Mouse (Mus musculus) midbrain, embryonic 10.5 days (tissue): ENCODE data around the gene Olfr628. TPM values are rescaled to one million over a fixed set of nuclear protein-coding genes. Genes with fewer than 3 reads are reported as not detected.
"Not testable (repeated sequence)": the region's sequence is repeated elsewhere in the genome, so short reads cannot be mapped to it uniquely, and the experiment has no call there.

ENCODE experiments used
- DNase-seq: peaks from one replicate; pipeline ENCODE4 v3.0.0-alpha.2; 2017; ENCODE audit warnings: low spot score
- H3K27ac ChIP-seq: fragments of 300-500 bp; sonication (generic); replicated peaks from 2 replicates; pipeline ENCODE4 v1.5.1; 2016; ENCODE audit warnings: mild to moderate bottlenecking
- H3K27me3 ChIP-seq: fragments of 300-500 bp; sonication (generic); 2 replicates; pipeline ENCODE4 v1.6.1; 2016; ENCODE audit warnings: low read depth, mild to moderate bottlenecking; ENCODE audit not compliant: poor library complexity, severe bottlenecking
- H3K36me3 ChIP-seq: fragments of 300-500 bp; sonication (generic); 2 replicates; pipeline ENCODE4 v1.6.1; 2016; ENCODE audit warnings: mild to moderate bottlenecking, moderate library complexity
- H3K4me1 ChIP-seq: fragments of 300-500 bp; sonication (generic); 2 replicates; pipeline ENCODE4 v1.6.1; 2016
- H3K4me3 ChIP-seq: fragments of 300-500 bp; sonication (generic); 2 replicates; pipeline ENCODE4 v1.5.1; 2016; ENCODE audit warnings: mild to moderate bottlenecking, moderate library complexity
- H3K9me3 ChIP-seq: fragments of 300-500 bp; sonication (generic); replicated peaks from 2 replicates; pipeline ENCODE4 v1.6.1; 2016; ENCODE audit warnings: mild to moderate bottlenecking
- WGBS: fragments of 180-500 bp; shearing (Covaris S2); methylation state at CpG from one replicate; pipeline ENCODE4 v1.1.7; 2016; 5-methylcytosine and 5-hydroxymethylcytosine counted together
- polyA plus RNA-seq: library from polyadenylated mRNA; unstranded; fragments of >200 nt; fragmentation: Nextera tagmentation; extraction: Ambion mirVana; gene quantifications from 2 replicates; pipeline ENCODE4 v1.2.1, GENCODE M21; 2016

Gene Olfr628
- polyA plus RNA-seq, result not detected in 2 replicates

DNA sequence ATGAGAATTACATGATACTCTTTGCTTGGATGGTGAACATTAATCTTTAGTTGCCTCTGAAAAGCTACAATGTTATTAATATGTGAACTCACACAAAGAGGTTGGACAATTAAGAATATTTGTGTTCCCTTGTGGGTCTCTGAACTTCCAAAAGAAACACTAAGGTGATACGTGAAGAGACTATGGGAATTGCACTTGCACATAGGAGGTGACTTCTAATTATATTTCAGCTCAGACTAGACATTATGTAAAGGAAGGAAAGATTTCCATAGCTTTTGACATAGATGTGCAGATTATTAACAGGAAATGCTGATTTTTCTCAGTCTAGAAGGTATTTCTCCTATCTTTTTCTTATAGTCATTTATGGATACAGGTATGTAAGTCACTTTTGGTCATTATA lies at the start of gene Olfr628:
TSS of gene Olfr628 (plus strand) at position 301 of the 400 bp plus-strand sequence.
- Histone ChIP-seq H3K4me1 (no peaks in the 10 kb centered on the region), H3K27ac (no peak within 1 kb of the TSS), H3K36me3 (no peaks in the 10 kb centered on the region), H3K9me3 (no peaks in the 10 kb centered on the region), H3K4me3 (no peak within 1 kb of the TSS), H3K27me3 (no peaks in the 10 kb centered on the region)
- 93% methylated on average over 1 of the region's 1 CpGs for WGBS
- no peak for DNase-seq

DNA sequence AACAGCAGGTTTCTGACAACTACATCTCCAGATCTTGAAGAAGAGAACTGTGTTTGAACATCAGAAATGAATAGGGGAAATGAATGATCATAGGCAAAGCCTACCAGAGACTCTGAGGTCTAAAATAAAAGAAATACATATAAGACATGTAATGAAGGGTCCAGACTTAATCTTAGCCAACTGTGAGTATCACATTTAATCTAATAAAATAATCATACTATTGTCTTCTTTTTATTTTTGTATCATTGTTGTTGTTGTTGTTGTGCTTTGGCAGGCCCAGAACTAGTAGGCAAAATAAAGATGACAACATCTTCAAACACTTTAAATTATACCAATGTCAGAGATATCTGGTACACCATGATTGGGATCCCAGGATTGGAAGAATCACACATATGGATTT lies 47.8 kb upstream of the Olfr628 start, which contains the start of gene Olfr625-ps1:
TSS of gene Olfr625-ps1 (plus strand) at position 301 of the 400 bp plus-strand sequence.
- DNase-seq, result no peak
- no peaks in the 10 kb centered on the region for H3K9me3 ChIP-seq
- H3K4me1 ChIP-seq, result no peaks in the 10 kb centered on the region
- no peak within 1 kb of the TSS for H3K27ac ChIP-seq
- no peak within 1 kb of the TSS for H3K4me3 ChIP-seq
- H3K36me3 ChIP-seq, result no peaks in the 10 kb centered on the region
- no peaks in the 10 kb centered on the region for H3K27me3 ChIP-seq

DNA sequence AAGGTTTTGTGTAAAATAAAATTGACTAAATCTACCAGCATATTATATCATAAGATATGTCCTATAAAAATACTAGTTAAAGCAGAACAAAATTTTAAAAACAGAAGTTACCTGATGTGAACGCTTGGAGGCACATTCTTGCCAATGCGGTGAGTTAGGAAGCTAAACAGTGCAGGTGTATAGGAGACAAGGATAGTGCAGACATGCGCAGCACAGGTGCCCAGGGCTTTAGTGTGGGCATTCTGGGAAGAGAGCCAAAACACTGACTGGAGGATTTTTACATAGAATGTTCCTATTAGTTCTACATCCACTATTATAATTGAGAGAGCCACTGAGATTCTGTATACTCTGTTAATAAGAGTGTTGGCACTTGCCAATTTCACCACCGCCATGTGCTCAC lies 30.7 kb upstream of the Olfr628 start:
- H3K36me3 ChIP-seq, result no peaks in the 10 kb centered on the region
- H3K9me3 ChIP-seq, result no peaks in the 10 kb centered on the region
- H3K4me3 ChIP-seq, result no peak overlapping the region
- H3K27ac ChIP-seq, result no peak overlapping the region
- no peaks in the 10 kb centered on the region for H3K4me1 ChIP-seq
- WGBS, result 94% methylated on average over 4 of the region's 4 CpGs
- DNase-seq, result no peak
- H3K27me3 ChIP-seq, result no peaks in the 10 kb centered on the region

DNA sequence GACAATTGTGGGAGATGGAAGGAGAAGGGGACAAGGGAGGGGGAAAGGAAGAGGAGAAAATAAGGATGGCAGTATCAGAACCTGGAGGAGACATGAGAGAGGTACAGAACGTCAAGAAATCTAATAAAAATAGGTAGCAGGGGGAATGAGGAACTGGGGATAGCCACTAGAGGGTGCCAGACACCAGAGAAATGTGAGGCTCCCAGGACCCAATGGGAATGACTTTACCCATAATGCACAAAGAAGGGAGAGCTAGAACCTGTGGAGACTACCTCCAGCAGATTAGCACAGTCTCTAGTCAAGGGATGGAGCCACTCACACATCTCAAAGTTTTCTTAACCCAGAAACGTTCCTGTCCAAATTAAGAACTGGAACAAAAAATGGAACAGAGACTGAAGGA lies 18.1 kb upstream of the Olfr628 start:
- no peaks in the 10 kb centered on the region for H3K27me3 ChIP-seq
- no peak overlapping the region for H3K27ac ChIP-seq
- no peaks in the 10 kb centered on the region for H3K36me3 ChIP-seq
- H3K4me1 ChIP-seq, result no peaks in the 10 kb centered on the region
- no peak for DNase-seq
- no peak overlapping the region for H3K4me3 ChIP-seq
- no peaks in the 10 kb centered on the region for H3K9me3 ChIP-seq
- 58% methylated on average over 2 of the region's 2 CpGs for WGBS

DNA sequence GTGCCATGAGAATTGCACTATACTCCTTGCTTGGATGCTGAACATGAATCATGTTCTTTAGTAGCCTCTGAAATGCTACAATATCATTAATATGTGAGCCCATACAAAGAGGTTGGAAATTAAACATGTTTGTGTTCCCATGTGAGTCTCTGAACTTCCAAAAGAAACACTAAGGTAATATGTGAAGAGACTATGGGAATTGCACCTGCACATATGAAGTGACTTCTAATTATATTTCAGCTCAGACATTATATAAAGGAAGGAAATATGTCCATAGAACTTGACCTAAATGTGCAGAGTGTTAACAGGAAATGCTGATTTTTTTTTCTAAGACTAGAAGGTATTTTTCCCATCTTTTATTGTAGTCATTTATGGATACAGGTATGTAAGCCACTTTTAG lies 15.8 kb upstream of the Olfr628 start, which contains the start of gene Olfr243:
TSS of gene Olfr243 (plus strand) at position 301 of the 400 bp plus-strand sequence.
- no peaks in the 10 kb centered on the region for H3K27me3 ChIP-seq
- H3K4me3 ChIP-seq, result no peak within 1 kb of the TSS
- H3K36me3 ChIP-seq, result no peaks in the 10 kb centered on the region
- H3K27ac ChIP-seq, result no peak within 1 kb of the TSS
- no peaks in the 10 kb centered on the region for H3K9me3 ChIP-seq
- no peak for DNase-seq
- H3K4me1 ChIP-seq, result no peaks in the 10 kb centered on the region

DNA sequence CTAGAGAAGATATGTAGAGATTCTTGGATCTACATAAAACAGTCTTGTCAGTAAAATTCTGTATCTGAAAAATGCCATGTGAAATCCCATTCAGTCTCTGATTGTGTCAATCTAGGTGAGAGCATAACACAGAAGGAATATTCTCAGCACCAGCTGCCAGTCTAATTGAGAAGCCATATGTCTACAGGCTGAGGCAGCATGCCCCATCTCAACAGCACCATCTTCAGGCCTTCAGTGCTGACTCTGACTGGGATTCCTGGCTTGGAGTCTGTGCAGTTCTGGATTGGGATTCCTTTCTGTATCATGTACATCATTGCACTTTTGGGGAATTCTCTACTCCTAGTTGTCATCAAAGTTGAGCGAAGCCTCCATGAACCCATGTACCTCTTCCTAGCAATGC lies 13.8 kb upstream of the Olfr628 start:
- not testable (repeated sequence) for H3K36me3 ChIP-seq, H3K27ac ChIP-seq, H3K27me3 ChIP-seq, H3K9me3 ChIP-seq, DNase-seq, H3K4me3 ChIP-seq, H3K4me1 ChIP-seq
- WGBS, result 90% methylated on average over 1 of the region's 1 CpGs

DNA sequence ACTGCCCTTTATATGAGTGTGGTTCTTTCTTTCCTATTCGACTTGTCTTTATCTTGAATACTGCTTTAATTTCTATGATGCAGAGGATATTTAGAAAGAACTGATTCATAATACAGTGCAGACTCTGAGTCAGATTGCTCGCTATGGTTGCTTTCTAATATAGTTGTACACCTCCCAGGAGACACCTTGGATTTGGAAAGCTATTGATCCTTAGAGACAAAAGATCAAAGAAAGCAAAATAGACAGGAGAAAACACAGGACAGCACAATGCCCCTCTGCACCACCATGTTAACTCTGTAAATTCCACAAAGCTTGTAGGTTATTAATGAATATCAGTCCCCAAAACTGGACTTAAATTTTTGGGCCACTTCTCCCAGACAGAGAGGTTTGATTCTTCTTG lies 14.7 kb downstream of the Olfr628 start, which contains the start of gene Olfr629:
TSS of gene Olfr629 (minus strand) at position 101 of the 400 bp plus-strand sequence.
- Histone ChIP-seq H3K9me3 (no peaks in the 10 kb centered on the region), H3K4me3 (no peak within 1 kb of the TSS), H3K27me3 (no peaks in the 10 kb centered on the region), H3K4me1 (no peaks in the 10 kb centered on the region), H3K27ac (no peak within 1 kb of the TSS), H3K36me3 (no peaks in the 10 kb centered on the region)
- DNase-seq, result no peak
- 81% methylated on average over 2 of the region's 2 CpGs for WGBS

DNA sequence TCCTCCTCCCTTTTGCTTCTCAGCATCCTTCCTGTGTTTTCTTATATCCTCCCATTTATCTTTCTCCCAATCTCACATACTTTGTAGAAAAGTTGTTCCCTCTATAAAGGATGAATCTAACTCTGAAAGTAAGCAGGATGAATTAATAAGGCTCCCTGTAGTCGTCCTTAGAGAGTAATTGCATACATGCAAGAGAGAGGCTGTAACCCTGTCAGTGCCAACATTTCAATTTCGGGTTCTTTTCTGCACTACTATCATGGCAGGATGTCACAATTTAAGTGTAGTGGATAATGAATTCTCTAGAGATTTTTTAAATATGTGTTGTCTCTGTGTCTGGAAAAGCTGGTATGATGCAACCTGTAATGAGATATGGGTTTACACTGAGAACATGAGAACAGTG lies 27.1 kb downstream of the Olfr628 start, which contains the start of gene Olfr630:
TSS of gene Olfr630 (minus strand) at position 101 of the 400 bp plus-strand sequence.
- no peaks in the 10 kb centered on the region for H3K27me3 ChIP-seq
- 55% methylated on average over 2 of the region's 2 CpGs for WGBS

DNA sequence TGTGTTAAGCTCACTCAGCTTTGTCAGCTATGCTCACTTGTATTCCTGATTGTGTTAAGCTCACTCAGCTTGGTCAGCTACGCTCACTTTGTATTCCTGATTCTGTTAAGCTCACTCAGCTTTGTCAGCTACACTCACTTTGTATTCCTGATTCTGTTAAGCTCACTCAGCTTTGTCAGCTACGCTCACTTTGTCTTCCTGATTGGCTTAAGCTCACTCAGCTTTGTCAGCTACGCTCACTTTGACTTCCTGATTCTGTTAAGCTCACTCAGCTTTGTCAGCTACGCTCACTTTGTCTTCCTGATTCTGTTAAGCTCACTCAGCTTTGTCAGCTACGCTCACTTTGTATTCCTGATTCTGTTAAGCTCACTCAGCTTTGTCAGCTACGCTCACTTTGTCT lies 32.0 kb downstream of the Olfr628 start:
- not testable (repeated sequence) for H3K27me3 ChIP-seq, DNase-seq, H3K4me3 ChIP-seq, H3K27ac ChIP-seq, H3K9me3 ChIP-seq, H3K36me3 ChIP-seq, H3K4me1 ChIP-seq
- WGBS, result 89% methylated on average over 6 of the region's 6 CpGs

More for the DNA sequence above, 27.1 kb downstream of the Olfr628 start, which contains the start of gene Olfr630:
- DNase-seq, result no peak
- no peak within 1 kb of the TSS for H3K4me3 ChIP-seq
- no peak within 1 kb of the TSS for H3K27ac ChIP-seq
- no peaks in the 10 kb centered on the region for H3K9me3 ChIP-seq
- H3K36me3 ChIP-seq, result no peaks in the 10 kb centered on the region
- no peaks in the 10 kb centered on the region for H3K4me1 ChIP-seq

DNA sequence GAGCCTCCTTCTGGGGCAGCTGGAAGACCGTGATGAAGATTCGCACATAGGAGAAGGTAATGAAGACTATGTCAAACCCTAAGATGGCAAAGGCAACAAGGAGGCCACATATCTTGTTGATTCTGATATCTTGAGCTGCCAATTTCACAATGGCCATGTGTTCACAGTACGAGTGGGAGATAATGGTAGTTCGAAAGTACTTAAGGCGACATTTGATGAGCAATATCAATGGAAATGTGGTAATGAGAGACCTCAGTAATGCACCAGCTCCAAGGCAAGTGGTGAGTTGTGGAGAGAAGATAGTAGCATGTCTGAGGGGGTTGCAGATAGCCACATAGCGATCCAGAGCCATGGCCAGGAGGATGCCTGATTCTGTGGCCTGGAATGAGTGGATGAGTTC lies 37.5 kb downstream of the Olfr628 start:
- 87% methylated on average over 6 of the region's 6 CpGs for WGBS
- not testable (repeated sequence) for H3K27me3 ChIP-seq, DNase-seq, H3K36me3 ChIP-seq, H3K4me3 ChIP-seq, H3K9me3 ChIP-seq, H3K4me1 ChIP-seq, H3K27ac ChIP-seq

DNA sequence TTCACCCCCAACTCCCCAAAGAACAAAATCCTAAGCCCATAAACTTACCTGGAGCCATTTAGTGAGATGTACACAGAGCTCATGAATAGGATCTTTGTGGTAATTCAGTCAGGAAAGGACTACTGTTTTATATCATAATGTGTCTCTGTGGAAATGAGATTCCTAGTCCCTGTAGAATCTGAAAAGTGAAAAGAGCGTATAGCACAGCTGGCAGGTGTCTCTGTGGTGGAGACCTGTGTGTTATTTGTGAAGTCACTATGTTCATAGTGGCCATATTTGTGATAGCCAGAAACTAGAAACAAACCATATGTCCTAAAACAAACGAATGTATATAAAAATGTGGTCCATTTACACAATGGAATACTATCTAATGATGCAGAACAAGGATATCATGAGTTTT lies 41.3 kb downstream of the Olfr628 start, which contains the start of gene Olfr69:
TSS of gene Olfr69 (minus strand) at position 101 of the 400 bp plus-strand sequence.
- no peaks in the 10 kb centered on the region for H3K4me1 ChIP-seq
- no peaks in the 10 kb centered on the region for H3K36me3 ChIP-seq
- DNase-seq, result no peak
- no peak within 1 kb of the TSS for H3K4me3 ChIP-seq
- no peak within 1 kb of the TSS for H3K27ac ChIP-seq
- no peaks in the 10 kb centered on the region for H3K9me3 ChIP-seq
- WGBS, result 92% methylated on average over 2 of the region's 2 CpGs
- no peaks in the 10 kb centered on the region for H3K27me3 ChIP-seq

DNA sequence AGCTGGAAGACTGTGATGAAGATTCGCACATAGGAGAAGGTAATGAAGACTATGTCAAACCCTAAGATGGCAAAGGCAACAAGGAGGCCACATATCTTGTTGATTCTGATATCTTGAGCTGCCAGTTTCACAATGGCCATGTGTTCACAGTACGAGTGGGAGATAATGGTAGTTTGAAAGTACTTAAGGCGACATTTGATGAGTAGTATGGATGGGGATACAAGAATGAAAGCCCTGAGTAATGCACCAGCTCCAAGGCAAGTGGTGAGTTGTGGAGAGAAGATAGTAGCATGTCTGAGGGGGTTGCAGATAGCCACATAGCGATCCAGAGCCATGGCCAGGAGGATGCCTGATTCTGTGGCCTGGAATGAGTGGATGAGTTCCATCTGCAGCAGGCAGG lies 47.5 kb downstream of the Olfr628 start:
- WGBS, result 93% methylated on average over 4 of the region's 4 CpGs

DNA sequence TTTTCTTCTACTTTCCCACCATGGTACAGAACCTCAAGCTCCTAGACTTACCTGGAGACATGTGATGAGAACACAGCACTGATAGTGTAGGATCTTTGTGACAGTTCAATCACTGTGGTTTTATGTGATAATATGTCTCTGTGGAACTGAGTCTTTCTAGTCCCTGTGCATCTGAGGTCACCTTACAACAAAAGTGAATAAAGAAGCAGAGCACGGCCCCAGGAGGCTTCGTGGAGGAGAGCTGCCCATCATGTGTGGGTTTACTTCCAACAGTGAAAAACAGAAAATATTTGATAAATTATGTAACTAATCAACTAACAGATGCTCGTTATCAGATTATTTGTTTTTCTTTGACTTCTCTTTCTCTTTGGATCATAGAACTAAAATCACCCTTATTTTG lies 49.4 kb downstream of the Olfr628 start, which contains the start of gene Olfr68:
TSS of gene Olfr68 (minus strand) at position 101 of the 400 bp plus-strand sequence.
- 85% methylated on average over 3 of the region's 3 CpGs for WGBS
- H3K27ac ChIP-seq, result no peak within 1 kb of the TSS
- DNase-seq, result no peak
- H3K4me3 ChIP-seq, result no peak within 1 kb of the TSS
- H3K27me3 ChIP-seq, result no peaks in the 10 kb centered on the region
- H3K36me3 ChIP-seq, result no peaks in the 10 kb centered on the region
- H3K9me3 ChIP-seq, result no peaks in the 10 kb centered on the region
- no peaks in the 10 kb centered on the region for H3K4me1 ChIP-seq

More for the DNA sequence above, 47.5 kb downstream of the Olfr628 start:
- H3K4me3 ChIP-seq, H3K4me1 ChIP-seq, H3K27me3 ChIP-seq, H3K27ac ChIP-seq, H3K36me3 ChIP-seq, H3K9me3 ChIP-seq, DNase-seq: not testable (repeated sequence)
